Mouse (Mus musculus) liver, embryonic 14.5 days (tissue): ENCODE data around the gene Heatr5a. TPM values are rescaled to one million over a fixed set of nuclear protein-coding genes. Genes with fewer than 3 reads are reported as not detected.

Experiments
- ATAC-seq: fragments of 200-750 bp; cut with Nextera tagmentation; 2 replicates; pipeline ENCODE4 v1.8.0; 2017; ENCODE audit warnings: moderate number of reproducible peaks, mild to moderate bottlenecking, moderate library complexity; ENCODE audit not compliant: insufficient read depth
- DNase-seq, 3 experiments: peaks; one replicate each; pipeline ENCODE4 v3.0.0-alpha.2; 2012 to 2013; ENCODE audit warnings: low read depth in 3 of 3, low spot score in 3 of 3
- H3K27ac ChIP-seq: fragments of 300-500 bp; sonication (generic); 2 replicates; pipeline ENCODE4 v1.5.1; 2014; ENCODE audit warnings: moderate library complexity, mild to moderate bottlenecking, control low read depth, inconsistent platforms
- H3K27me3 ChIP-seq: fragments of 300-500 bp; sonication (generic); 2 replicates; pipeline ENCODE4 v1.6.1; 2014; ENCODE audit warnings: mild to moderate bottlenecking, low read length, moderate library complexity; ENCODE audit not compliant: control insufficient read depth, insufficient read depth
- H3K36me3 ChIP-seq: fragments of 300-500 bp; sonication (generic); replicated peaks from 2 replicates; pipeline ENCODE4 v1.6.1; 2014; ENCODE audit warnings: low read depth; ENCODE audit not compliant: control insufficient read depth, insufficient read depth
- H3K4me1 ChIP-seq, 2 experiments: fragments of 200-500 bp in 1 of 2; fragments of 300-500 bp in 1 of 2; sonication (generic) in 1 of 2; replicated peaks; 2 replicates each; pipeline ENCODE4 v1.6.1; 2012 to 2014; ENCODE audit warnings: antibody characterized with exemption in 1 of 2, inconsistent platforms in 1 of 2, low read length in 1 of 2; ENCODE audit not compliant: control insufficient read depth in 2 of 2, insufficient read depth in 2 of 2
- H3K4me2 ChIP-seq: fragments of 300-500 bp; sonication (generic); 2 replicates; pipeline ENCODE4 v1.6.1; 2014; ENCODE audit warnings: low read depth, mild to moderate bottlenecking, control low read depth, moderate library complexity
- H3K4me3 ChIP-seq, 2 experiments: fragments of 200-500 bp in 1 of 2; fragments of 300-500 bp in 1 of 2; sonication (generic) in 1 of 2; 2 replicates each; pipeline ENCODE4 v1.5.1; 2012 to 2014; ENCODE audit warnings: low read depth in 2 of 2, low read length in 2 of 2, mild to moderate bottlenecking in 2 of 2, control low read depth in 1 of 2, inconsistent platforms in 1 of 2, moderate library complexity in 1 of 2; ENCODE audit not compliant: insufficient read depth in 1 of 2
- H3K9ac ChIP-seq: fragments of 300-500 bp; sonication (generic); replicated peaks from 2 replicates; pipeline ENCODE4 v1.6.1; 2014; ENCODE audit warnings: mild to moderate bottlenecking, control low read depth, moderate library complexity
- H3K9me3 ChIP-seq: fragments of 300-500 bp; sonication (generic); 2 replicates; pipeline ENCODE4 v1.6.1; 2016; ENCODE audit warnings: low read length, mixed read lengths; ENCODE audit not compliant: control insufficient read depth
- CTCF ChIP-seq: IDR thresholded peaks from 2 replicates; pipeline ENCODE4 v1.5.1; 2016; ENCODE audit warnings: antibody characterized with exemption, low read depth, control low read depth
- EP300 ChIP-seq: IDR thresholded peaks from 2 replicates; pipeline ENCODE4 v1.6.1; 2016; ENCODE audit warnings: antibody characterized with exemption, low read depth
- WGBS: fragments of 180-500 bp; shearing (Covaris S2); extraction: QIAGEN DNeasy Blood & Tissue Kit; methylation state at CpG from one replicate; pipeline ENCODE4 v1.1.7; 2014; ENCODE audit not compliant: insufficient replicate concordance; 5-methylcytosine and 5-hydroxymethylcytosine counted together
- polyA plus RNA-seq, 2 experiments: library from polyadenylated mRNA; depleted of rRNA in 1 of 2; stranded (reverse) in 1 of 2; unstranded in 1 of 2; fragments of >200 nt; fragmentation: Nextera tagmentation in 1 of 2; extraction: Ambion mirVana in 1 of 2; gene quantifications; 2 replicates each; pipeline versions ENCODE4 v1.2.1 to v1.2.3; 2012 to 2014

Gene Heatr5a
- polyA plus RNA-seq (2012; rRNA removed), result 8.2 and 9.2 TPM in 2 replicates
- 5.6 and 6.6 TPM in 2 replicates for polyA plus RNA-seq (2014; fragmentation: Nextera tagmentation; extraction: Ambion mirVana)

- Histone ChIP-seq H3K4me3 (peak within 1 kb of the TSS; percentile 87 to 90), H3K9me3 (no peaks in the 10 kb centered on the region), H3K36me3 (no peaks in the 10 kb centered on the region), H3K4me1 (peaks cover 4 to 12% of the 10 kb centered on the region in 2 experiments), H3K4me2 (peak within 1 kb of the TSS; percentile 95), H3K9ac (peak within 1 kb of the TSS; percentile 95), H3K27me3 (no peaks in the 10 kb centered on the region), H3K27ac (peak within 1 kb of the TSS; percentile 88)
- no peak for TF ChIP-seq EP300
- no peak for TF ChIP-seq CTCF
- under 1% methylated on average over 53 of the region's 53 CpGs for WGBS
- ATAC-seq, result peak; percentile 97
- DNase-seq, result peak; percentile 74 to 80 (median 74)
Observed at GRCm38 (mm10) chr12:51971070-51971664, at the start of gene Heatr5a. Heatr5a (minus strand) TSS chr12:51971321.

- 72% methylated on average over 7 of the region's 7 CpGs for WGBS
- no peak for DNase-seq
Observed at GRCm38 (mm10) chr12:52014494-52015029, 43.4 kb upstream of the Heatr5a start.

GRCm38 (mm10) chr12:52014044-52014443, 42.9 kb upstream of the Heatr5a start:
- no peaks in the 10 kb centered on the region for H3K36me3 ChIP-seq
- no peaks in the 10 kb centered on the region for H3K27me3 ChIP-seq
- H3K4me2 ChIP-seq, result no peak overlapping the region
- TF ChIP-seq CTCF (no peak), EP300 (no peak)
- H3K4me3 ChIP-seq, result no peak overlapping the region
- H3K9me3 ChIP-seq, result no peaks in the 10 kb centered on the region
- no peak for ATAC-seq
- no peak overlapping the region for H3K27ac ChIP-seq
- no peak for DNase-seq
- H3K9ac ChIP-seq, result no peak overlapping the region
- H3K4me1 ChIP-seq, result 0 out of 4 replicates have a peak, but pooled peaks cover 0 to 2% of the 10 kb centered on the region in 2 experiments
- 60% methylated on average over 11 of the region's 11 CpGs for WGBS

More at GRCm38 (mm10) chr12:52014494-52015029, 43.4 kb upstream of the Heatr5a start:
- no peak for ATAC-seq
- no peak overlapping the region for H3K4me3 ChIP-seq
- TF ChIP-seq CTCF, result no peak
- no peak for TF ChIP-seq EP300
- H3K4me2 ChIP-seq, result no peak overlapping the region
- no peak overlapping the region for H3K27ac ChIP-seq
- H3K9me3 ChIP-seq, result no peaks in the 10 kb centered on the region
- H3K9ac ChIP-seq, result no peak overlapping the region
- no peaks in the 10 kb centered on the region for H3K27me3 ChIP-seq
- no peaks in the 10 kb centered on the region for H3K36me3 ChIP-seq
- H3K4me1 ChIP-seq, result 0 out of 4 replicates have a peak, but pooled peaks cover 0 to 2% of the 10 kb centered on the region in 2 experiments

GRCm38 (mm10) chr12:52013274-52013673, 42.2 kb upstream of the Heatr5a start:
- WGBS, result 25% methylated on average over 9 of the region's 9 CpGs

GRCm38 (mm10) chr12:52012159-52012558, 41.0 kb upstream of the Heatr5a start:
- Histone ChIP-seq H3K27me3 (no peaks in the 10 kb centered on the region), H3K4me2 (no peak overlapping the region), H3K9me3 (no peaks in the 10 kb centered on the region), H3K4me1 (0 out of 4 replicates have a peak, but pooled peaks cover 0 to 2% of the 10 kb centered on the region in 2 experiments), H3K4me3 (no peak overlapping the region), H3K9ac (no peak overlapping the region), H3K36me3 (no peaks in the 10 kb centered on the region), H3K27ac (no peak overlapping the region)
- no peak for ATAC-seq
- WGBS, result 67% methylated on average over 8 of the region's 8 CpGs
- TF ChIP-seq EP300 (no peak), CTCF (no peak)
- DNase-seq, result no peak

More at GRCm38 (mm10) chr12:52013274-52013673, 42.2 kb upstream of the Heatr5a start:
- Histone ChIP-seq H3K27me3 (no peaks in the 10 kb centered on the region), H3K4me3 (no peak overlapping the region), H3K9ac (no peak overlapping the region), H3K4me1 (0 out of 4 replicates have a peak, but pooled peaks cover 0 to 2% of the 10 kb centered on the region in 2 experiments), H3K9me3 (no peaks in the 10 kb centered on the region), H3K36me3 (no peaks in the 10 kb centered on the region), H3K4me2 (no peak overlapping the region), H3K27ac (no peak overlapping the region)
- no peak for DNase-seq
- no peak for ATAC-seq
- no peak for TF ChIP-seq EP300
- TF ChIP-seq CTCF, result no peak
